Mouse (Mus musculus): ENCODE measurements around the gene Ciita. TPM values are rescaled to one million over a fixed set of nuclear protein-coding genes. Genes with fewer than 3 reads are reported as not detected.

Gene Ciita
- polyA plus RNA-seq, 1 experiment from 2014 or later: 0.16 TPM

GRCm38 (mm10) chr16:10448931-10449330 lies 30.9 kb upstream of the Ciita start:
- Histone ChIP-seq H3K4me2 (replicated peaks; ENCODE audit: low read depth) (no peak overlapping the region), H3K4me3 (ENCODE audit: low read depth, low read length) (no peak overlapping the region), H3K27ac (replicated peaks) (no peak overlapping the region), H3K36me3 (ENCODE audit: control insufficient read depth, insufficient read depth, low read length) (no peaks in the 10 kb centered on the region), H3K9me3 (ENCODE audit: control insufficient read depth, low read length) (no peaks in the 10 kb centered on the region), H3K4me1 (replicated peaks; ENCODE audit: control insufficient read depth, insufficient read depth) (0 out of 2 replicates have a peak, but pooled peaks cover 2% of the 10 kb centered on the region), H3K27me3 (ENCODE audit: control insufficient read depth, insufficient read depth, low read length) (no peaks in the 10 kb centered on the region), H3K9ac (ENCODE audit: low read length) (no peak overlapping the region)
- WGBS: 85% methylated on average over 9 of the region's 9 CpGs
- TF ChIP-seq EP300 (optimal IDR thresholded peaks at IDR 0.05) (no peak), CTCF (IDR thresholded peaks at IDR 0.05; ENCODE audit: low read depth) (no peak)
- ATAC-seq (ENCODE audit: low FRiP score, low TSS enrichment): no peak
- no peak for DNase-seq (ENCODE audit: low spot score)

GRCm38 (mm10) chr16:10451906-10452305 lies 28.0 kb upstream of the Ciita start:
- no peak overlapping the region for H3K4me2 ChIP-seq (replicated peaks; ENCODE audit: low read depth)
- no peak overlapping the region for H3K4me3 ChIP-seq (ENCODE audit: low read depth, low read length)
- H3K27ac ChIP-seq (replicated peaks): no peak overlapping the region
- 84% methylated on average over 2 of the region's 2 CpGs for WGBS
- no peak overlapping the region for H3K9ac ChIP-seq (ENCODE audit: low read length)
- TF ChIP-seq CTCF (IDR thresholded peaks at IDR 0.05; ENCODE audit: low read depth) (no peak), EP300 (optimal IDR thresholded peaks at IDR 0.05) (no peak)
- ATAC-seq (ENCODE audit: low FRiP score, low TSS enrichment) (no peak), DNase-seq (ENCODE audit: low spot score) (no peak)
- H3K27me3 ChIP-seq (ENCODE audit: control insufficient read depth, insufficient read depth, low read length): no peaks in the 10 kb centered on the region
- H3K9me3 ChIP-seq (ENCODE audit: control insufficient read depth, low read length): no peaks in the 10 kb centered on the region
- no peaks in the 10 kb centered on the region for H3K36me3 ChIP-seq (ENCODE audit: control insufficient read depth, insufficient read depth, low read length)
- 0 out of 2 replicates have a peak, but pooled peaks cover 2% of the 10 kb centered on the region for H3K4me1 ChIP-seq (replicated peaks; ENCODE audit: control insufficient read depth, insufficient read depth)

- ATAC-seq (ENCODE audit: low FRiP score, low TSS enrichment) (peak; percentile 78), DNase-seq (ENCODE audit: low spot score) (peak; percentile 74)
- Histone ChIP-seq H3K36me3 (ENCODE audit: control insufficient read depth, insufficient read depth, low read length) (no peaks in the 10 kb centered on the region), H3K27me3 (ENCODE audit: control insufficient read depth, insufficient read depth, low read length) (no peaks in the 10 kb centered on the region), H3K4me3 (ENCODE audit: low read depth, low read length) (no peak overlapping the region), H3K9me3 (ENCODE audit: control insufficient read depth, low read length) (no peaks in the 10 kb centered on the region), H3K4me2 (replicated peaks; ENCODE audit: low read depth) (no peak overlapping the region), H3K27ac (replicated peaks) (no peak overlapping the region), H3K9ac (ENCODE audit: low read length) (no peak overlapping the region), H3K4me1 (replicated peaks; ENCODE audit: control insufficient read depth, insufficient read depth) (0 out of 2 replicates have a peak, but pooled peaks cover 2% of the 10 kb centered on the region)
- no peak for TF ChIP-seq CTCF (IDR thresholded peaks at IDR 0.05; ENCODE audit: low read depth)
- TF ChIP-seq EP300 (optimal IDR thresholded peaks at IDR 0.05): no peak
- 31% methylated on average over 8 of the region's 8 CpGs for WGBS
Measured at GRCm38 (mm10) chr16:10452445-10452896, 27.4 kb upstream of the Ciita start.

- H3K27me3 ChIP-seq (ENCODE audit: control insufficient read depth, insufficient read depth, low read length): no peaks in the 10 kb centered on the region
- ATAC-seq (ENCODE audit: low FRiP score, low TSS enrichment): no peak
- no peak for DNase-seq (ENCODE audit: low spot score)
- H3K4me1 ChIP-seq (replicated peaks; ENCODE audit: control insufficient read depth, insufficient read depth): 0 out of 2 replicates have a peak, but pooled peaks cover 2% of the 10 kb centered on the region
- WGBS: 82% methylated on average over 6 of the region's 6 CpGs
- H3K9ac ChIP-seq (ENCODE audit: low read length): no peak overlapping the region
- no peak overlapping the region for H3K4me2 ChIP-seq (replicated peaks; ENCODE audit: low read depth)
- TF ChIP-seq EP300 (optimal IDR thresholded peaks at IDR 0.05): no peak
- TF ChIP-seq CTCF (IDR thresholded peaks at IDR 0.05; ENCODE audit: low read depth): no peak
- no peaks in the 10 kb centered on the region for H3K36me3 ChIP-seq (ENCODE audit: control insufficient read depth, insufficient read depth, low read length)
- H3K4me3 ChIP-seq (ENCODE audit: low read depth, low read length): no peak overlapping the region
- no peaks in the 10 kb centered on the region for H3K9me3 ChIP-seq (ENCODE audit: control insufficient read depth, low read length)
- no peak overlapping the region for H3K27ac ChIP-seq (replicated peaks)
Measured at GRCm38 (mm10) chr16:10453872-10454582, 25.8 kb upstream of the Ciita start.

- TF ChIP-seq EP300 (optimal IDR thresholded peaks at IDR 0.05) (no peak), CTCF (IDR thresholded peaks at IDR 0.05; ENCODE audit: low read depth) (no peak)
- H3K4me3 ChIP-seq (ENCODE audit: low read depth, low read length): no peak overlapping the region
- no peak overlapping the region for H3K27ac ChIP-seq (replicated peaks)
- DNase-seq (ENCODE audit: low spot score) (no peak), ATAC-seq (ENCODE audit: low FRiP score, low TSS enrichment) (no peak)
- no peaks in the 10 kb centered on the region for H3K9me3 ChIP-seq (ENCODE audit: control insufficient read depth, low read length)
- H3K4me1 ChIP-seq (replicated peaks; ENCODE audit: control insufficient read depth, insufficient read depth): 0 out of 2 replicates have a peak, but pooled peaks cover 2% of the 10 kb centered on the region
- H3K9ac ChIP-seq (ENCODE audit: low read length): no peak overlapping the region
- no peak overlapping the region for H3K4me2 ChIP-seq (replicated peaks; ENCODE audit: low read depth)
- WGBS: 33% methylated on average over 3 of the region's 3 CpGs
- H3K36me3 ChIP-seq (ENCODE audit: control insufficient read depth, insufficient read depth, low read length): no peaks in the 10 kb centered on the region
- no peaks in the 10 kb centered on the region for H3K27me3 ChIP-seq (ENCODE audit: control insufficient read depth, insufficient read depth, low read length)
Measured at GRCm38 (mm10) chr16:10454583-10454974, 25.3 kb upstream of the Ciita start.

GRCm38 (mm10) chr16:10460188-10460587 lies 19.7 kb upstream of the Ciita start:
- ATAC-seq (ENCODE audit: low FRiP score, low TSS enrichment): no peak
- no peak overlapping the region for H3K27ac ChIP-seq (replicated peaks)
- no peaks in the 10 kb centered on the region for H3K36me3 ChIP-seq (ENCODE audit: control insufficient read depth, insufficient read depth, low read length)

More at GRCm38 (mm10) chr16:10460188-10460587, 19.7 kb upstream of the Ciita start:
- Histone ChIP-seq H3K27me3 (ENCODE audit: control insufficient read depth, insufficient read depth, low read length) (no peaks in the 10 kb centered on the region), H3K9me3 (ENCODE audit: control insufficient read depth, low read length) (no peaks in the 10 kb centered on the region), H3K9ac (ENCODE audit: low read length) (no peak overlapping the region), H3K4me1 (replicated peaks; ENCODE audit: control insufficient read depth, insufficient read depth) (no peaks in the 10 kb centered on the region), H3K4me2 (replicated peaks; ENCODE audit: low read depth) (no peak overlapping the region), H3K4me3 (ENCODE audit: low read depth, low read length) (no peak overlapping the region)
- TF ChIP-seq EP300 (optimal IDR thresholded peaks at IDR 0.05) (no peak), CTCF (IDR thresholded peaks at IDR 0.05; ENCODE audit: low read depth) (no peak)
- no peak for DNase-seq (ENCODE audit: low spot score)
- 68% methylated on average over 2 of the region's 2 CpGs for WGBS

Data from stomach, postnatal 0 days (tissue).